Mouse (Mus musculus): ENCODE results near the gene Tmem127.
"Not testable (repeated sequence)": the region's sequence is repeated elsewhere in the genome, so short reads cannot be mapped to it uniquely, and the experiment has no call there.

Gene Tmem127

DNA sequence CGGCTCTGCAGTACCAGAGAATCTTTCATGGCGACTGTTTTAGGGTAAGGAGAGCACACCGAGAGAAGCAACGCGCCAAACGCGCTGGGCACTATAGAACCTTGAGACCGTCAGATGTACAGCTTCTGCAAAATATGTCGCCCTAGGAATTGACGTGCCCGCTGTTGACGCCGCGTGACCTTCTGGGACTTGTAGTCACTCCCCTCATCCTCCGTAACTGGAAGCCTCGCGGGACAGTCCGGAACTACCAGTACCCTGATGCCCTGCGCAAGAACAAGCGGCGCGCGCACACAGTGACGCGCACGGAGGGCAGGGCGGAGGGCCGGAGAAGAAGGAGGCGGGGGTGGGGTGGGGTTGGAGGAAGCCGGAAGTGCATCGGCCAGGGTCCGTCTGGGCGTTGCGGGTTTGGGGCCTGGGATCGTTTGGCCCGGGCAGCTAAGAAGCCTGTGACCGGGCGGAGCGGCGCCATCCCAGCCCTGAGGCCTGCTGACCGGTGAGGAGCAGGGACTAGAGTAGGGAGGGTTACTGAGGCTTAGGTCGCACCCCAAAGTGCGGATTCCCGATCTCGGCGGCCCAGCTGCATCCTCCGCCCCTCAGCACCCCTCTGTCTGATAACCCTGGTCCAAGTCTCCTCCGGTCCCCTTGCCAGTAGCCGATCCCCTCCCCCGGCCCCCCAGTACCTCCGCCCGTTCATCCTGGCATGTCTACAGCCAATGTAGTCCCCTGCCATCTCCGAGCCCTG is at the start of gene Tmem127, which contains the start of gene Ciao1:
TSS of gene Tmem127 (plus strand) at position 317 of the 742 bp plus-strand sequence.
TSS of gene Ciao1 (minus strand) at position 225 of the 742 bp plus-strand sequence.
- peak; percentile 84 to 97 for DNase-seq (ENCODE audit: low spot score in 2 of 2)

DNA sequence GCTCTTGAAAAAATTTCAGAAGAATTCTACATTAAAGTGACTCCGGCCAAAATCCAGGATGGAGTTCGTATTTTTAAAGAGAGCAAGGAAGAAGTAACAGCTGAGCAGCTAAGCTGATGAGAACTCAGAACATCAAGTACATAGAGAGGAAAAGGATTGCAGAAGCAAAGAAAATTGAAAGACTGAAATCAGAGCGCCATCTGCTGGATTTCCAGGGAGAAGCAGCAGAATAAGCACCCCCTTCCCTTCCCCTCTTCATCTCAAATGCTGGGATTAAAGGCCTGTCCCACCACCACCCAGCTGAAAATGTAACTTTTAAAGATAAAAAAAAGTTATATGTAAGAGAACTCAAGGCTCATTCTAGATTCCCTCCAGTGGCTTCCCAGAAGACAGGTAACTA is 42.8 kb upstream of the Tmem127 start:
- peak; percentile 25 to 38 for DNase-seq (ENCODE audit: low spot score in 2 of 2)

DNA sequence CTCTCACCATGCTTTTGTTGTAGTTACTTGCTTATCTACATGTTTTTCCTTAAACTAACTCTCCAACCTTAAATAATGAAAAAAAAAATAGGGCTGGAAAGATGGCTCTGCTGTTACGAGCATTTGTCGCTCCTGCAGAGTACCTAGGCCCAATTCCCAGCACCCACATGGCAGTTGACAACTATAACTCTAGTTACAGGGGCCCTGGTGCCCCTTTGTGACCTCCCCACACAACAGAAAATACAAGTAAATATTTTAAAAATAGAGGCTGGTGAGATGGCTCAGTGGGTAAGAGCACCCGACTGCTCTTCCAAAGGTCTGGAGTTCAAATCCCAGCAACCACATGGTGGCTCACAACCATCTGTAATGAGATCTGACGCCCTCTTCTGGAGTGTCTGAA is 41.8 kb upstream of the Tmem127 start:
- not testable (repeated sequence) for DNase-seq (ENCODE audit: low spot score in 2 of 2)

DNA sequence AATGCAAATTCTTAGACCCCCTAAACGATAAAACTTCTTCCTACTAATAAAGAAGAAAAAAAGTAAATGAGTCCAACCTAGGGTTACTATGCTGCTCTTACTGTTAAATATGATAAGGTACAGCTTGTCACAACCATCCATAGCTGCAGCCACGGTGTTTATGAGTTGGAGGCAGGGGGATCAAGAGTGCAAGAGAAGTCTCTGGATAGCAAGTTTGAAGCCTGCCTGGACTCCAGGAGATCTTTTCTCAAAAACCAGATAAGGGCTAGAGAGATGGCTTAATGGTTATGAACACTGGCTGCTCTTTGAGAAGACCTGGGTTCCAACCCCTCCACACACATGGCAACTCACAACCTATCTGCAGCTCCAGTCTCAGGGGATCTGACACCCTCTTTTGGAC is 40.8 kb upstream of the Tmem127 start:
- DNase-seq (ENCODE audit: low spot score in 2 of 2), result no peak

DNA sequence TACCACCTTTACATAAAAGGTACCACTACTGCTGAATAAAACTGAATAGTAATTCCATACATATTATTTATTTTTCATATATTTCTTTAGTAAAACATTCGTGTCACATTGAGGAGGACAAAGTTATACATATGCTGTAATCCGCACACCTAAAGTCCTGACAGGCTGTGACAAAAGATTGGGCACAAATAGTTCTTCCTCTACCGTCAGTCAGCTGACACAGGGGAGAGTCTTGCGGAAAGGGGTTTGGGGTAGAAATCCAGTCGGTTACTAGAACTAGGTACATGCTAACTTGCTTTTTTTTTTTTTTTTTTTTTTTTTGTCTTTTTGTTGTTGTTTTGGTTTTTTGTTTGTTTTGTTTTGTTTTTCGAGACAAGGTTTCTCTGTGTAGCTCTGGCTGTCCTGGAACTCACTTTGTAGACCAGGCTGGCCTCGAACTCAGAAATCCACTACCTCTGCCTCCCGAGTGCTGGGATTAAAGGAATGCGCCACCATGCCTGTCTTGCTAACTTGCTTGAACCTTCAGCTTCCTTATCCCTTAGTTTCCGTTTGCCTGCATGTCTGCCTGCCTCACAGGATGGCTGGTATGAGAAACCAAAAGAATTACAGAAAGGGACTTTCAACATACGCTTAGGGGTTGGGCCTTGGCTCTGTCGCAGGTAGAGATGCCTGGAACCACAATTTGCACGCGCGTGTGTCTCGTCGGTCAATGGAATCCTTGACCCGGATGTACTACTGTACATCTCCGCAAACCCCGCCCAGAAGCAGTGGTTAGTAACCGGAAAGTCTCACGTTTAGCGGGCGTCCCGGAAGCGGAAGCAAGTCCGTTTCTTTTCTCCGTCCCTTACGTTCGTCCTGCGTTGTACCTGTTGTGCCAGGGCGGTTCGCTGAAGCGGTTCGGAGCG is 39.9 kb upstream of the Tmem127 start, which contains the start of the genes 1810024B03Rik and Snrnp200:
TSS of gene 1810024B03Rik (minus strand) at position 734 of the 905 bp plus-strand sequence.
TSS of gene Snrnp200 (plus strand) at position 840 of the 905 bp plus-strand sequence.
- peak; percentile 89 to 92 for DNase-seq (ENCODE audit: low spot score in 2 of 2)

DNA sequence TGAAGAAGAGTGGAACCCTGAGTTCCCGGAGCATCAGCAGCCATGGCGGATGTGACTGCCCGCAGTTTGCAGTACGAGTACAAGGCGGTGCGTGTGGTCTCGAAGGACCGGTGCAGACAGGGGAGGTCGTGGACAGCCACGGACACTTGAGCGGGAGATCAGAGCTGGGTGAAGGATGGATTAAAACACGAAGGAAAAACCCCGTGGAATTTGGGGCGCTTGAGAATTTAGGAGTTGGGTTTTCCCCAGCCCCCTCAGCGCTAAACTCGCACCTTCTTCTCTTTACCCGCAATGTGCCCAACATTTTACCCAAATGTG is 39.3 kb upstream of the Tmem127 start:
- no peak for DNase-seq (ENCODE audit: low spot score in 2 of 2)

DNA sequence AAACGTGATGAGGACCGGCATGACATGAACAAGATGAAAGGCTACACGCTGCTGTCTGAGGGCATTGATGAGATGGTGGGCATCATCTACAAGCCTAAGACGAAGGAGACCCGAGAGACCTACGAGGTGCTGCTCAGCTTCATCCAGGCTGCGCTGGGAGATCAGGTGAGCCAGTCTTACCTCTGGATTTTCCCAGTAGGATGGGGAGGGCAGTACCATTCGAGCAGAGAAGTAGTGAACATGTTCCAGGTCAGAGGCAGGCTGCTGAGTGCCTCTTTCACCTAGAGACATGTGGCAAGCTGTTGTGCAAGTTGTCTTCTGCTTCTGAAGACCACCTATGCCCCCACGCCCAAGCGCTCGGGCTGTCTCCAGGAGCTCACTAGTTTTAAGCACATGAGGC is 37.0 kb upstream of the Tmem127 start:
- no peak for DNase-seq (ENCODE audit: low spot score in 2 of 2)

DNA sequence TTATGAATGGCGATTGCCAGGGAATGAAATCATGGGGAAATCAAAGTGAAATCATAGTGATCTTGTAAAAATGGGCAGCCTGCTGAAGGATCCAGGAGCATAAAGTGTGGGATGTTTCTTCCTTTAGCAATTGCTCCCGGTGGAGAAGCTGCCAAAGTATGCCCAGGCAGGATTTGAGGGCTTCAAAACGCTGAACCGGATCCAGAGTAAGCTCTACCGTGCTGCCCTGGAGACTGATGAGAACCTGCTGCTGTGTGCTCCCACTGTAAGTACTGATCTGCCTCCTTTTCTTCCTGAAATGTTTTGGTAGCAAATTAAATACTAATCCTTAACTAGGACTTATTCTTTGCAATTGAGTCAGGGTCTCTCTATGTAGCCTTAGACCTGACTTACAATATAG is 30.0 kb upstream of the Tmem127 start:
- DNase-seq (ENCODE audit: low spot score in 2 of 2), result no peak

DNA sequence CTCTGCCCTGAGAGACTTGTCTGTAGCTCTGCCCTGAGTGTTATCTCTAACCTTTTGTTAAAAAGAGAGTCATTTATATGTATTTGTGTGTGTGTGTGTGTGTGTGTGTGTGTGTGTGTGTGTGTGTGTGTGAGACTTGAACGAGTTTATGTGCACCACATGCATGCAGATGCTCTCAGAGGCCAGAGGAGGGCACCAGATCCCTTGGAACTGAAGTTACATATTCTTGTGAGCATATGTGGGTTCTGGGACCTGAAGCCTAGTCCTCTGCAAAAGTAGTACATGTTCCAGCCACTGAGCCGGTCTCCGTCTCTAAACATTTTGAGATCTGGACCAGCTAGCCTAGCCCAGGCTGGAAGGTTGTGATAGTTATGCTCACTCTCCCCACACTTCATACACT is 22.4 kb upstream of the Tmem127 start:
- no peak for DNase-seq (ENCODE audit: low spot score in 2 of 2)

DNA sequence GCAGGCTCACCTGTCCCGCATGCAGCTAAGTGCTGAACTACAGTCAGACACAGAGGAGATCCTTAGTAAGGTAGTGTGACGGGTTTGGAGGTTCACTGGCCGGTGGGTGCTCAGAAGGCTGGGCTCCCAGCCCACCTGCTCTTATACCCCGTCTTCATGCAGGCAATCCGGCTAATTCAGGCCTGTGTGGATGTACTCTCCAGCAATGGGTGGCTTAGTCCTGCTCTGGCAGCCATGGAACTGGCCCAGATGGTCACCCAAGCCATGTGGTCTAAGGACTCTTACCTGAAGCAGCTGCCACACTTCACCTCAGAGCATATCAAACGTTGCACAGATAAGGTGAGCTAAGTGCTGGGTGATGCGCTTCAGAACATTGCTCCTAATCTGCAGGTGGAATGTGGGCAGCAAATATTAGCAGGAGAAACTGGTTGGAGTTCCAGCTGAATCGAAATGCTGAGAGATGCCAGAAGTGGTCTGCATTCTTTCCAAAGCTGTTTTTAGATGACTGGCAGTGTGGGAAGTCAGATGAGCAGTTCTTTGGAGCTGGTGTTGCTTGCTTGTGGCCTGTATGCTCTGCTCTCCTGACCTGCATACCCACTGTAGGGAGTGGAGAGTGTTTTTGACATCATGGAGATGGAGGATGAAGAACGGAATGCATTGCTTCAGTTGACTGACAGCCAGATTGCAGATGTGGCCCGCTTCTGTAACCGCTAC is 9.7 kb upstream of the Tmem127 start:
- DNase-seq (ENCODE audit: low spot score in 2 of 2), result no peak

DNA sequence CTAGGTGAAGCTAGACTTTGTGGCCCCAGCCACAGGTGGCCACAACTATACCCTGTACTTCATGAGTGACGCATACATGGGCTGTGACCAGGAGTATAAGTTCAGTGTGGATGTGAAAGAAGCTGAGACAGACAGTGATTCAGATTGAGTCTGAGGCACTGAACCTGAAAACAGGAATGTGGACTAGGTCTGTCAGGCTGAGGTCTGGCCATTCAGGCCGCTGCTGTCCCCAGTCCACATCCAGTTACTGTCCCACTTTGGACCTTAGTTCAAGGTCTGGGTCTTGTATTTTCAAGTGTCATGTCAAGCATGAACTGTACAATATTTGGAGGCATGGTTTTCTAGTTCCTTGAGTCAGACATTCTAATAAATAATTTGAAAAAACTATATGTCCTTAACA is 7.6 kb upstream of the Tmem127 start:
- no peak for DNase-seq (ENCODE audit: low spot score in 2 of 2)

DNA sequence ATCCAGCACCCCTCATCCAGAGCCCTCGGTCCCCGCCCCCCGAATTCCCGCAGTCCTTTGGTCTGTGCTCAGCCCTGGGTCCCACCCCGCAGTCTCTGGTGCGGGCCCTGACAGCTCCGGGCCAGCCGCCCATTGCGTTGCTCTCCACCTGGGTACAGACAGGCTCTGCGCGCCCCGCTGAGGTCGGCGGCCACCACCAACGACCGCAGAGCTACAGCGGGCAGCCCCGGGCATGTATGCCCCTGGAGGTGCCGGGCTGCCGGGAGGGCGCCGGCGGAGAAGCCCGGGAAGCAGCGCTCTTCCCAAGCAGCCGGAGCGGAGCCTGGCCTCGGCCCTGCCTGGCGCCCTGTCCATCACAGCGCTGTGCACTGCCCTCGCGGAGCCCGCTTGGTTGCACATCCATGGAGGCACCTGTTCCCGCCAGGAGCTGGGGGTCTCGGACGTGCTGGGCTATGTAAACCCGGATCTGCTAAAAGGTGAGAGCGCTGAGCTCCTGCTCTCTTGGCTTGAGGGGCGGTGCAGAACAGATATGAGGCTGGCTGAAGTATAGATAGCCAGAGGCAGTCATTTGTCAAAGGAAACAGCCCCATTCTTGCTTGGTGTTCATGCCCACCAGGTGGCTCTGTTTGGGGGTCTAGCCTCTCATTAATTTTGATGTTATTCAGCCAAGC is 761 bp downstream of the Tmem127 start:
- peak; percentile 15 to 44 for DNase-seq (ENCODE audit: low spot score in 2 of 2)

DNA sequence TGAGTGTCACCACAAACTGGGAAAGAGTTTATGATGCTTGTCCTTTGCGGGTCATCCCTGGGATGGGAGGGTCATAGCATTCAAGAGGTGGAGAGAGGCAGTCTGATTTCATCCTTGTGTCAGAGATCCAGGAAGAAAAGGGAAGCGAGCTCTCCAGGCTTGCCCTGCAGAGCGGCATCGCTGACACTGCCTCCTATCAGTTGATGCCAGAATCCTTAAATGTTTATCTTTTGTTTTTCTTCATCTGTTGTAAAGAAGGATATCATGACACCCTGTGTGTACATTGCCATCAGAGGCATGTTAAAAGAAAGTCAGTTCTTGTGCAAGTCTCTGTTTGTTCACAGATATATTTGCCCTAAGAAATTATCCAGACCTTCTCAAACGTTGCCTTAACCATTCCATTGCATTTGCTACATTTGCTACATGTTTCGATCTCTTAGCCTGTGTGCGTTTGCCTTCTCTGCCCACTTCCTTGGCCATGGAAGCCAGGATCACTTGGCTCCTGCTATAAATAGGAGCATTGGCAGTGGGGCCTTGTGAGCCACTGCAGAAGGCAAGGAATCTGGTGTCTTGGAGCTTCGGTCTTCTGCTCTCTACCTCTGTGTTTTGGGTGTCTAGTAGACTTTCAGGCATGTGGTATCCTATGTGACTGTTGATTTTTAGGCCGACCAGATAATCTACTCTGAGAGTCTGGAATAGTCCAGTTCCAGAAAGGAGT is 2.7 kb downstream of the Tmem127 start:
- no peak for DNase-seq (ENCODE audit: low spot score in 2 of 2)

DNA sequence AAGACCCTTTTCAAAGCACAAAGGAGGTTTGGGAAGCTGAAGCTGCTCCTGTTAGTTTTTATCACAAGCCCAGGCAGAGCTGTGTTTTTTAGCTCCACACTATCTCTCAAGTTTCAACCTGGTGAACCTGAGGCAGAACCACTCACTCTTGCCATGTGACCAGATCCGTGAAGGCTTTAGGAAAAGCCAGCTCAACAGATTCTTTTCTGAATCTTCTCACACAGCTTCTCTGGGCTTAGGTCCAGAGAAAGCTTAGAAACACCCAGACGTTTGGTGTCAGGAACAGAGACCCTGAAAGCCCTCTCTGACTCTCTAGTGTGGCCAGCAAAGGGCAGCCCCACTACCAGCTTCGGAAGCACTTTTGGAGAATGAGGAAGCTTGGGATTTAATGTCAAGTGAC is 3.7 kb downstream of the Tmem127 start:
- no peak for DNase-seq (ENCODE audit: low spot score in 2 of 2)

DNA sequence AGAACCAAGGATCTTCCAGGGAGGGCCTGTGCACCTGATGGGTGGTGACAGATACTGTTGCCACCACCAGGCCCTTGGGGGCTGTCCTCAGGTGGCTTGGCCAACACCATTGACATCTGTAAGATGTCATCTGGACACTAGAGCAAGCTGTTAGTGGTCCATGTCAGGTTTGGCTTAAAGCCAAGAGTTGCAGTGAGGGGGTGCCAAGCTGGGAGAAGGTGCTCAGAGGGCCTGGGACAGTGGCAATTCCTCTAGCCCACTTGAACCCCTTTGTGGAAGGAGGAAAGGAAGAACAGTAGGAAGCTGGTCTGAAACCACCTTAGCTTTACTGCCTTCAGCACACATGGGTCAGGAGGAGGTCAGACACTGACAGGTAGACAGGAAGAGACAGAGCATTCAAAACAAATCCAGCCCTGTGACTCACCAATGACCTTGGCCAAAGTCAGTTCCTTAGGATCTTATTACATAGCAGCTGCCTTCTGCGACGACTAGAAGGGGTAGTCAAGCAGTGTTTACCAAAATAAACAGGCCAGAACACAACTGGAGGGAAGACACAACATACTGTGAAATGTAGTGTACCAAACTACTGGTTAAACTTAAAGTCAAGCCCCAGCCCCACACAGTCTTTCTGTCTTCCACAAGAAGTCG is 4.3 kb downstream of the Tmem127 start:
- no peak for DNase-seq (ENCODE audit: low spot score in 2 of 2)

DNA sequence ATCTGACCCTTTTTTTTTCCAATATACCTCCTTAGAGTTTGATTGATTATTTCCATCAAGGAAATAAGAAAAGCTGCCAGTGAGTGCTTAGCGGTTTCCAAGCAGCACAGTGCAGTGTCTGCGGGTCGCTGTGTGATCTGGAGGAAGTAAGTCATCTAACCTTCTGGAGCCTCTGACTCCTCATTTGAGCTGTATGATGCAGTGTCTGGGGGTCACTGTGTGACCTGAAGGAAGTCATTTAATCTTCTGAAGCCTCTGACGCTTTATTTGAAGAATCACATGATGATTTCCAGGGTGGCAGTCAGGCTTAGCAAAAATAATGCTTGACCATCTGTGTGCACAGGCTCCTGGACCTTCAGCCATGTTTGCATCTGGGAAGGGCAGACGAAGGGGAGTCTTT is 5.1 kb downstream of the Tmem127 start:
- DNase-seq (ENCODE audit: low spot score in 2 of 2), result no peak

DNA sequence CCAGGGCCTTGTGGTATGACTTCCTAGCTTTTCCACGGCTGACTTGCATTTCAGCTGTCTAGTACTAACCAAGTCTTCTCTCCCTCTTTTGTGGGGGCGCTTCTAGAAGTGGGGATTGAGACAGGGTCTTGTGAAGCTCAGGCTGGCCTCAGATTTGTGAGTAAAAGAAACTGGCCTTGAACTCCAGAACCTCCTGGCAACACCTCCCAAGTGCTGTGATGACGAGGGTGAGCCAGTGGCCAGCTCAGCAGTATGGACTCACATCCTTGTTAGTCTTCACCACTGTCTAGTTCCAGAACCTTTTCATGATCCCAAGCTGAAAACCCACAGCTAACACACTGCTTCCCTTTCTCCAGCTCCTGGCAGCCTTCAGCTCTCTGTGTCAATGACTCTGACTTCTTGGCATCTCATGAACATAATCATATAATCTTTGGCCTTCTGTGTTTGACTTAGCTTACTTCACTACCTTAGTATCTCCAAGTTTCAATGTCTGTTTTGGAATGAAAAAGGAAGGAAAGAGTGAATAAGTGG is 7.0 kb downstream of the Tmem127 start:
- DNase-seq (ENCODE audit: low spot score in 2 of 2), result no peak

DNA sequence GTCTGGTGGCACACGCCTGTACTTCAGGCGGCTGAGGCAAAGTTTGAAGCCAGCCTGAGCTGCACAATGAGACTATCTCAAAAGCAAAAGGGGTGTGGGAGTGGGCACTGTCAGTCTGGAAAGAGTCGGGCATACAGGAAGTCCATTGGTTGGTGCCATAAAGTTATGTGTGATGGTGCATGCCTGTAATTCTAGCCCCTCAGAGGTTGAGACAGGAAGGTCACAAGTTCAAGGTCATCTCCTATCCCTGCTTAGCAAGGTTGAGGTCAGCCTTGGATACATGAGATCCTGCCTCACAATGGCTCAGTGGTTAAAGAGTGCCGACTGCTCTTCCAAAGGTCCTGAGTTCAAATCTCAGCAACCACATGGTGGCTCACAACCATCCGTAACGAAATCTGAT is 7.6 kb downstream of the Tmem127 start:
- DNase-seq (ENCODE audit: low spot score in 2 of 2), result no peak

DNA sequence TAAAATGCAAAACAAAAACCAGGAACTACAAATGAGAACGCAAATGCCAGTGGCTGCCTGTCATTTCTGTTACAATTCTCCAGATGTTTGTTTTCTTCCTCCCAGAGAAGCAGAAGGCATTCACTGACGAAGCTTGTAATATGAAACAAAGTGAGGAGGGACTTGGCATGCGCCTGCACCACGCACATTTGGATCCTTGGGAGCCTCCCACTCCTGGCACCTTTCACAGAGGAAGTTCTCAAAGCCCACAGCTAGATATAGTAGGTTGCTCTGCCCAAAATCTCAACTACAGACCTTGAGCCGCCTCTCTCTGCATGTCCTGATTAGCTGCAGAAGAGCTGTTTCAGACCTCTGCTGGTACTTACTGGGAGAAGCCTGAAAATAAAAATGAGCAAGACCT is 11.6 kb downstream of the Tmem127 start:
- DNase-seq (ENCODE audit: low spot score in 2 of 2), result no peak

DNA sequence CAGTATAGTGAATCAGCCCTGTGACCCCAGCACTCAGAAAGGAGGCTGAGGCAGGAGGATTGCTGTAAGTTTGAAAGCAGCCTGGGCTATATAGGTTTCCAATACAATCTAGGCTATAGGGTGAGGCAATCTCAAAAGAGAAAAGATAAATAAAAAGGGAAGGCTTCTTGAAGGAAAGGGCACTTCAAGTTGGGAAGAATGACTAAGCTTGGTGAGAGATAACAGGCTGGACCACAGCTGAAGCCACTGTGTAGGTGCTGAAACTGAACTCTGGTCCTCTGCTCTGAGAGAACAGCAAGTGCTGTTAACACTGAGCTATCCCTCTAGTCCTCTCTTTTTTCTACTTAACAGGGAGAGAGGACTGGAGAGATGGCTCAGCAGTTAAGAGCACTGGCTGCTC is 14.8 kb downstream of the Tmem127 start:
- no peak for DNase-seq (ENCODE audit: low spot score in 2 of 2)
